Mouse (Mus musculus) E14TG2a.4 (cell line): ENCODE results near the gene H2-K1.

Experiments
- CTCF ChIP-seq: conservative IDR thresholded peaks from 2 replicates; pipeline ENCODE4 v1.5.1; 2014; ENCODE audit warnings: low read length
- POU5F1 ChIP-seq: IDR thresholded peaks from 2 replicates; pipeline ENCODE4 v1.6.1; 2014; ENCODE audit warnings: low read length, borderline replicate concordance

DNA sequence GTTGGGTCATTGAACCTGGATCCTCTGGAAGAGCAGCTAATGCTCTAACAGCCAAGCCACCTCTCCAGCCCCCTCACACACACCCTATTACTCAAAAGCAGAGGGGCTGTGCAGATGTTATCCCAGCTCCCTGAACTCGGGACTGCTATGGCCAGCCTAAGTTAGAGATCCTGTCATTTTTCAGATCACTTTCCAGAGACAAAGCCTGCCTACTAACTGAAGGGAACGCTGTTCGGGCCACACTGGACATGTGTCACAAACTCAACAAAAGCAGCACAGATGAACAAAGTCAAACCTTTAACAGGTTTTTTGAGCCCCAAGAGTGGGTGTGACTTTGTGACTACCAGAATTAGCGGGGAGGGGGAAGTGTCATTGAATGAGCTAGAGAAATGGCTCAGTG lies 47.3 kb downstream of the H2-K1 start:
- no peak for TF ChIP-seq CTCF
- no peak for TF ChIP-seq POU5F1
